In genomic region chr12:119062931-119063330, GRCm38 (mm10) we compare ENCODE assay signal across 16 mouse cellular contexts.
"Had no signal": no experiment of that assay in that cellular context is flagged by ENCODE, and none has a peak within 500 bp of the region (broad histone marks: within the 10 kb centered on the region; RNA-seq: fewer than 3 reads in every experiment).

No protein-coding gene starts in this region.

- H3K4me3 ChIP-seq: left cerebral cortex, adult 2 months; liver, embryonic 13.5 days; megakaryocyte, embryonic 14.5 days; midbrain, embryonic 10.5 days; midbrain, embryonic 13.5 days; myocyte; neural tube, embryonic 13.5 days; stomach, embryonic 15.5 days had no signal

- DNase-seq: layer of hippocampus, postnatal 36 days; liver, embryonic 13.5 days; lung, adult 2 months; lung, postnatal 10 days; lung, postnatal 36 days; retina, postnatal 1 day; right cerebral cortex, postnatal 25 days; spleen, adult 18-20 months; thymus, postnatal 25 days had no signal

- H3K27me3 ChIP-seq: liver, embryonic 13.5 days; megakaryocyte, embryonic 14.5 days; midbrain, embryonic 13.5 days; neural tube, embryonic 13.5 days; stomach, embryonic 15.5 days had no signal

- H3K4me1 ChIP-seq: liver, embryonic 13.5 days; midbrain, embryonic 10.5 days; midbrain, embryonic 13.5 days; neural tube, embryonic 13.5 days; stomach, embryonic 15.5 days had no signal

- H3K27ac ChIP-seq: left cerebral cortex, adult 2 months; liver, embryonic 13.5 days; midbrain, embryonic 10.5 days; midbrain, embryonic 13.5 days; neural tube, embryonic 13.5 days; stomach, embryonic 15.5 days had no signal

- H3K36me3 ChIP-seq: liver, embryonic 13.5 days; midbrain, embryonic 10.5 days; midbrain, embryonic 13.5 days; neural tube, embryonic 13.5 days; stomach, embryonic 15.5 days had no signal
